Mouse (Mus musculus): ENCODE results near the gene Spdl1.

DNA sequence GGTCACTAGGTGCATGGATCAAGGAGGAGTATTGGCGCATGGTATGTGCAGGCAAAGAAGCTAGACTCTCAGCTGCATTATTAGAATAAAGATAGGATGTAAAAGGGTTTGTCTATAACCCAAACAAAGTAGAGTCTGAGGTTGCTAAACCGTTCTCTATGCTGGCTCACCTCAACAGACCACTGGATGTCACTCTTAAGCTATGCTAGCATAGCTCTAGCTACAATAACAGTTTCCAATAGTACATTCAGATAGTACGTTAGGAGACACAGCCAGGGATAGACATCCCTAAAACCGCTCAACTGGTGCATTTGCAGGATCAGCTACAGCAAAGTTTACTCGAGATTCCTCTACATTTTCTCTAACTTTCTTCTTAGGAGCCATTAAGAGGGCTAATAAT, 48.1 kb upstream of the Spdl1 start:
- TF ChIP-seq CTCF (IDR thresholded peaks at IDR 0.05; ENCODE audit: low read depth), result peak; percentile 86
- TF ChIP-seq EP300 (IDR thresholded peaks at IDR 0.05; ENCODE audit: low read depth), result no peak

Measured in heart, postnatal 0 days (tissue).